Mouse (Mus musculus) stomach, postnatal 0 days (tissue): ENCODE data around the gene Hist1h3e. TPM values are rescaled to one million over a fixed set of nuclear protein-coding genes. Genes with fewer than 3 reads are reported as not detected.
A peak's percentile ranks its signal among the peaks of the same experiment; 100 is the strongest.

Source experiments
- ATAC-seq: fragments of 200-750 bp; cut with Nextera tagmentation; 2 replicates; pipeline ENCODE4 v1.8.0; 2017; ENCODE audit not compliant: low FRiP score, low TSS enrichment
- DNase-seq: peaks from one replicate; pipeline ENCODE4 v3.0.0-alpha.2; 2016; ENCODE audit warnings: low spot score
- H3K27ac ChIP-seq: fragments of 300-500 bp; sonication (generic); replicated peaks from 2 replicates; pipeline ENCODE4 v1.5.1; 2014; ENCODE audit warnings: mild to moderate bottlenecking, control low read depth
- H3K27me3 ChIP-seq: fragments of 300-500 bp; sonication (generic); 2 replicates; pipeline ENCODE4 v1.6.1; 2014; ENCODE audit warnings: low read length; ENCODE audit not compliant: control insufficient read depth, insufficient read depth
- H3K36me3 ChIP-seq: fragments of 300-500 bp; sonication (generic); 2 replicates; pipeline ENCODE4 v1.6.1; 2014; ENCODE audit warnings: low read length, mixed read lengths; ENCODE audit not compliant: control insufficient read depth, insufficient read depth
- H3K4me1 ChIP-seq: fragments of 300-500 bp; sonication (generic); replicated peaks from 2 replicates; pipeline ENCODE4 v1.6.1; 2014; ENCODE audit warnings: antibody characterized with exemption; ENCODE audit not compliant: control insufficient read depth, insufficient read depth
- H3K4me2 ChIP-seq: fragments of 300-500 bp; sonication (generic); replicated peaks from 2 replicates; pipeline ENCODE4 v1.6.1; 2014; ENCODE audit warnings: low read depth, mild to moderate bottlenecking, control low read depth, moderate library complexity
- H3K4me3 ChIP-seq: fragments of 300-500 bp; sonication (generic); 2 replicates; pipeline ENCODE4 v1.5.1; 2014; ENCODE audit warnings: low read depth, low read length, control low read depth
- H3K9ac ChIP-seq: fragments of 300-500 bp; sonication (generic); 2 replicates; pipeline ENCODE4 v1.6.1; 2014; ENCODE audit warnings: mild to moderate bottlenecking, low read length, control low read depth, mixed read lengths
- H3K9me3 ChIP-seq: fragments of 300-500 bp; sonication (generic); 2 replicates; pipeline ENCODE4 v1.6.1; 2016; ENCODE audit warnings: low read length; ENCODE audit not compliant: control insufficient read depth
- CTCF ChIP-seq: IDR thresholded peaks from 2 replicates; pipeline ENCODE4 v1.5.1; 2016; ENCODE audit warnings: antibody characterized with exemption, low read depth, mild to moderate bottlenecking, moderate library complexity
- EP300 ChIP-seq: optimal IDR thresholded peaks from 2 replicates; pipeline ENCODE3; 2016; ENCODE audit warnings: antibody characterized with exemption
- WGBS: fragments of 180-500 bp; shearing (Covaris S2); extraction: QIAGEN DNeasy Blood & Tissue Kit; methylation state at CpG from one replicate; pipeline ENCODE4 v1.1.7; 2014; 5-methylcytosine and 5-hydroxymethylcytosine counted together
- polyA plus RNA-seq: library from polyadenylated mRNA; unstranded; fragments of >200 nt; fragmentation: Nextera tagmentation; extraction: Ambion mirVana; gene quantifications from 2 replicates; pipeline ENCODE4 v1.2.1, GENCODE M21; 2015

Gene Hist1h3e
- polyA plus RNA-seq, 1 experiment from 2014 or later = 3.3 TPM

GRCm38 (mm10) chr13:23555839-23556416 is 6.2 kb downstream of the Hist1h3e start:
- ATAC-seq = peak; percentile 76
- Histone ChIP-seq H3K4me2 (peak overlapping the region; percentile 85), H3K4me1 (no peaks in the 10 kb centered on the region), H3K9ac (peak overlapping the region; percentile 89), H3K27me3 (no peaks in the 10 kb centered on the region), H3K9me3 (no peaks in the 10 kb centered on the region), H3K27ac (peak overlapping the region; percentile 96), H3K36me3 (no peaks in the 10 kb centered on the region), H3K4me3 (peak overlapping the region; percentile 66)
- WGBS = under 1% methylated on average over 18 of the region's 18 CpGs
- peak; percentile 73 for DNase-seq
- no peak for TF ChIP-seq CTCF
- TF ChIP-seq EP300 = peak; percentile 82

- Histone ChIP-seq H3K9me3 (no peaks in the 10 kb centered on the region), H3K4me1 (no peaks in the 10 kb centered on the region), H3K27me3 (no peaks in the 10 kb centered on the region), H3K27ac (peak overlapping the region; percentile 96), H3K9ac (peak overlapping the region; percentile 89), H3K4me2 (peak overlapping the region; percentile 85), H3K4me3 (peak overlapping the region; percentile 66), H3K36me3 (no peaks in the 10 kb centered on the region)
- under 1% methylated on average over 50 of the region's 54 CpGs for WGBS
- ATAC-seq (peak; percentile 90), DNase-seq (peak; percentile 86)
- TF ChIP-seq EP300 = peak; percentile 56
- TF ChIP-seq CTCF = no peak
These were observed 7.0 kb downstream of the Hist1h3e start for GRCm38 (mm10) chr13:23554925-23555838.

DNA sequence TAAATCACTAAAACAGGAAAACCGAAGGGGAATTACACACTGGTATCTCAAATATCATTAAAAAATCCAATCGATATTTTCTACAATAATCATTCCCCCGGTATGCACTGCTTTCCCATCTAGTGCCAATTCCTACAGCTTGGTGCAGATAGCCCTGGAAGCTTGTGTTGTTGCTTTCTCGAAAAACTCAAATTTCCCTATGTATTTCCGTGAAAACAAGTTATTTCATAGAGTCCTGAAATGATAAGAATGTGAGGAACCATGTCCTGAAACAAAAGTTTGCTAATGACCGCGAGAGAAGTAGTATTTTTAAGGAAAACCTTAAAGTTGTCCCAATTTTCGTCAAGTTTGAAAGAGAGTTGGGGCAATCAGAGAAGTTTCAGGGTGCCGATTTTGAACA is 7.8 kb downstream of the Hist1h3e start:
- TF ChIP-seq EP300 (no peak), CTCF (no peak)
- Histone ChIP-seq H3K4me1 (no peaks in the 10 kb centered on the region), H3K4me2 (peak overlapping the region; percentile 85), H3K4me3 (peak overlapping the region; percentile 66), H3K9ac (peak overlapping the region; percentile 89), H3K27ac (peak overlapping the region; percentile 96), H3K36me3 (no peaks in the 10 kb centered on the region), H3K27me3 (no peaks in the 10 kb centered on the region), H3K9me3 (no peaks in the 10 kb centered on the region)
- DNase-seq (no peak), ATAC-seq (no peak)
- 16% methylated on average over 9 of the region's 9 CpGs for WGBS

GRCm38 (mm10) chr13:23552962-23553361 is 9.2 kb downstream of the Hist1h3e start, which contains the start of gene Hist1h1d:
Gene Hist1h1d, plus strand, starts transcription at chr13:23553262.
- H3K4me1 ChIP-seq = no peaks in the 10 kb centered on the region
- no peaks in the 10 kb centered on the region for H3K9me3 ChIP-seq
- ATAC-seq = no peak
- H3K4me2 ChIP-seq = peak within 1 kb of the TSS; percentile 57
- H3K27ac ChIP-seq = peak within 1 kb of the TSS; percentile 85
- H3K27me3 ChIP-seq = no peaks in the 10 kb centered on the region
- no peak for TF ChIP-seq CTCF
- TF ChIP-seq EP300 = no peak
- no peaks in the 10 kb centered on the region for H3K36me3 ChIP-seq
- no peak within 1 kb of the TSS for H3K4me3 ChIP-seq
- DNase-seq = no peak
- no peak within 1 kb of the TSS for H3K9ac ChIP-seq

DNA sequence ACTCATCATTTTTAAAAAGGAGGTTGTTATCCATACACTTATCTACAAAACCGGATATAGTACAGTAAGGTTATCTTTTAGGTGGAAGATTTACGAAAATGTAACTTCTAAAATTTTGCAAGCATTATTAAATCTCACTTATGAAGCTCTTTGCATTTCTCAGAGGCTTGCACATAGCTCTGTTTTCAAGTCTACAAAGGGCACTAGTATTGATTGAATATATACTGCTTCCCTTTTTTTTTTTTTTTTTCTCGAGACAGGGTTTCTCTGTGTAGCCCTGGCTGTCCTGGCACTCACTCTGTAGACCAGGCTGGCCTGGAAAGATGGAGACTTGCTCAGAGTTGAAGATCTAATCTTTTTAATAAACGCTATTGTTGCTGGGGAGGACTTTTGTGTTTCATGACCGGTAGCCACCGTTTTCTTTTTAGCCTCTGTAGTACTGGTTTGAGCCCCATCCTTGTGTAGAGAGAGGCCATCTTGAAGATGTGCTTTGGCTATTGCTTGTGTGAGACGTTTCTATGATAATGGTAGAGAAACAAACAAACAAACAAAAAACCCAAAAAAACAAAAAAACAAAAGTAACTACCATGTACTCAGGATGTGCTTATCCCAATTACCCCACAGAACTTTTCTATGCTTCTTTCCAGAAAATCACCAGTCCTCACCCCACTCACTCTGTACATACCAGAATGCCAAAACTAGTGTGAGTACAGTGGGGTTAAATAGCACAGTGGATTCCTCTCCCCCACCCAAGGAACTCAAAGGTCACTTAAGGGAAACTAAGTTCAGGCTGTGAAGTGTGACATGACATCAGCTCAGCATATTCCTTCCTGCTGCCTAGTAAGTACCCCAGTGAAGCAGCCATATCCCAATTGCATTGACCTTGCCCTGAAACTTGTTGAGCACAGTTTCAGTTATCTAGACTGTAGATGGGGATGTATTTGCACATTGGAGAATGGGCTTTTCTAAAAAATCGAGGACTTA is 9.9 kb downstream of the Hist1h3e start:
- ATAC-seq (no peak), DNase-seq (no peak)
- H3K9ac ChIP-seq = peak overlapping the region; percentile 52; the same call in 1 of the 2 replicates
- H3K27me3 ChIP-seq = no peaks in the 10 kb centered on the region
- H3K4me2 ChIP-seq = peak overlapping the region; percentile 57
- no peaks in the 10 kb centered on the region for H3K9me3 ChIP-seq
- no peaks in the 10 kb centered on the region for H3K4me1 ChIP-seq
- WGBS = 41% methylated on average over 8 of the region's 8 CpGs
- peak overlapping the region; percentile 85 for H3K27ac ChIP-seq
- no peaks in the 10 kb centered on the region for H3K36me3 ChIP-seq
- TF ChIP-seq EP300 (no peak), CTCF (no peak)
- H3K4me3 ChIP-seq = peak overlapping the region; percentile 43
